In genomic region chr3:101562510-101563209, GRCm38 (mm10) we compare ENCODE assay signal across 10 mouse cellular contexts. TPM values are rescaled to one million over a fixed set of nuclear protein-coding genes. Genes with fewer than 3 reads are reported as not detected.
DNase-seq lines count a peak whose midpoint lies in the region; ATAC-seq lines count a peak whose summit lies in the region.
"Had no signal": no experiment of that assay in that cellular context is flagged by ENCODE, and none has a peak within 500 bp of the region (broad histone marks: within the 10 kb centered on the region; RNA-seq: fewer than 3 reads in every experiment).

No protein-coding gene starts in this region.

- no peak overlapping the region for H3K27ac ChIP-seq in forebrain, embryonic 14.5 days (ENCODE audit: low read depth, low read length)
- H3K27ac ChIP-seq in forebrain, embryonic 15.5 days (replicated peaks) = no peak overlapping the region
- H3K27ac ChIP-seq in midbrain, embryonic 11.5 days (ENCODE audit: low read depth, low read length) = no peak overlapping the region
- no peak overlapping the region for H3K27ac ChIP-seq in midbrain, embryonic 15.5 days
- H3K27ac ChIP-seq in stomach, embryonic 15.5 days = peak overlapping the region; percentile 53

- H3K4me1 ChIP-seq in forebrain, embryonic 14.5 days (ENCODE audit: control insufficient read depth, insufficient read depth, low read length) = peaks cover 9% of the 10 kb centered on the region
- H3K4me1 ChIP-seq in forebrain, embryonic 15.5 days = peaks cover 18% of the 10 kb centered on the region
- H3K4me1 ChIP-seq in midbrain, embryonic 11.5 days (ENCODE audit: control insufficient read depth, insufficient read depth, low read length) = peaks cover 27% of the 10 kb centered on the region
- H3K4me1 ChIP-seq in midbrain, embryonic 15.5 days = peaks cover 11% of the 10 kb centered on the region
- H3K4me1 ChIP-seq in stomach, embryonic 15.5 days = peaks cover 20% of the 10 kb centered on the region; the same call in 1 of the 2 replicates

- H3K4me3 ChIP-seq in forebrain, embryonic 14.5 days (ENCODE audit: low read depth, low read length) = no peak overlapping the region
- H3K4me3 ChIP-seq in forebrain, embryonic 15.5 days = no peak overlapping the region
- H3K4me3 ChIP-seq in midbrain, embryonic 11.5 days (ENCODE audit: low read depth, low read length) = no peak overlapping the region
- no peak overlapping the region for H3K4me3 ChIP-seq in midbrain, embryonic 15.5 days
- H3K4me3 ChIP-seq in stomach, embryonic 15.5 days (replicated peaks) = no peak overlapping the region
- H3K4me3 ChIP-seq: megakaryocyte, embryonic 14.5 days had no signal

- H3K9ac ChIP-seq in forebrain, embryonic 14.5 days (ENCODE audit: low read length) = no peak overlapping the region
- no peak overlapping the region for H3K9ac ChIP-seq in forebrain, embryonic 15.5 days (replicated peaks)
- no peak overlapping the region for H3K9ac ChIP-seq in midbrain, embryonic 11.5 days (ENCODE audit: low read length)
- no peak overlapping the region for H3K9ac ChIP-seq in midbrain, embryonic 15.5 days
- H3K9ac ChIP-seq in stomach, embryonic 15.5 days = no peak overlapping the region

- no peak for ATAC-seq in forebrain, embryonic 14.5 days
- ATAC-seq in forebrain, embryonic 15.5 days (replicated peaks) = no peak
- no peak for ATAC-seq in midbrain, embryonic 11.5 days (ENCODE audit: low FRiP score)
- ATAC-seq in midbrain, embryonic 15.5 days (replicated peaks) = no peak
- 0 out of 2 replicates have a peak, but pooled peaks have one; percentile 33 for ATAC-seq in erythroid progenitor cell, adult 5-6 weeks (replicated peaks; ENCODE audit: low FRiP score, poor library complexity, severe bottlenecking)
- ATAC-seq in stomach, embryonic 15.5 days (ENCODE audit: insufficient read depth, low FRiP score, low read depth) = peak; percentile 74

- H3K9me3 ChIP-seq in forebrain, embryonic 14.5 days (replicated peaks; ENCODE audit: control insufficient read depth, low read length) = no peaks in the 10 kb centered on the region
- H3K9me3 ChIP-seq in forebrain, embryonic 15.5 days = no peaks in the 10 kb centered on the region
- no peaks in the 10 kb centered on the region for H3K9me3 ChIP-seq in midbrain, embryonic 11.5 days (ENCODE audit: control insufficient read depth, low read length)
- H3K9me3 ChIP-seq in midbrain, embryonic 15.5 days = no peaks in the 10 kb centered on the region
- H3K9me3 ChIP-seq in stomach, embryonic 15.5 days = no peaks in the 10 kb centered on the region

- peak; percentile 29 for DNase-seq in forebrain, embryonic 14.5 days (ENCODE audit: low spot score)
- DNase-seq in midbrain, embryonic 11.5 days (ENCODE audit: low spot score, missing footprints) = peak; percentile 88
- no peak for DNase-seq in ovary, postnatal 36 days (ENCODE audit: low spot score)
- no peak for DNase-seq in frontal cortex, postnatal 14 days (ENCODE audit: low spot score in 2 of 2)

- no peak overlapping the region for H3K4me2 ChIP-seq in forebrain, embryonic 14.5 days (ENCODE audit: low read length)
- H3K4me2 ChIP-seq in forebrain, embryonic 15.5 days (replicated peaks) = no peak overlapping the region
- H3K4me2 ChIP-seq in midbrain, embryonic 11.5 days = no peak overlapping the region
- H3K4me2 ChIP-seq in midbrain, embryonic 15.5 days = no peak overlapping the region
- no peak overlapping the region for H3K4me2 ChIP-seq in stomach, embryonic 15.5 days

- WGBS in forebrain, embryonic 14.5 days = 21% methylated on average over 10 of the region's 10 CpGs
- WGBS in forebrain, embryonic 15.5 days = 20% methylated on average over 10 of the region's 10 CpGs
- WGBS in midbrain, embryonic 11.5 days = 33% methylated on average over 10 of the region's 10 CpGs
- WGBS in midbrain, embryonic 15.5 days = 28% methylated on average over 10 of the region's 10 CpGs
- WGBS in stomach, embryonic 15.5 days = 38% methylated on average over 10 of the region's 10 CpGs

- no peaks in the 10 kb centered on the region for H3K27me3 ChIP-seq in forebrain, embryonic 14.5 days (replicated peaks; ENCODE audit: control insufficient read depth, insufficient read depth, low read length)
- H3K27me3 ChIP-seq in forebrain, embryonic 15.5 days = no peaks in the 10 kb centered on the region
- no peaks in the 10 kb centered on the region; the same call in 1 of the 2 replicates for H3K27me3 ChIP-seq in midbrain, embryonic 11.5 days (ENCODE audit: control insufficient read depth, insufficient read depth, low read length)
- H3K27me3 ChIP-seq in midbrain, embryonic 15.5 days (replicated peaks) = 0 out of 2 replicates have a peak, but pooled peaks cover 2% of the 10 kb centered on the region
- H3K27me3 ChIP-seq in stomach, embryonic 15.5 days (replicated peaks) = no peaks in the 10 kb centered on the region
- H3K27me3 ChIP-seq: CH12.LX; megakaryocyte, embryonic 14.5 days had no signal

- no peaks in the 10 kb centered on the region for H3K36me3 ChIP-seq in forebrain, embryonic 14.5 days (ENCODE audit: control insufficient read depth, insufficient read depth, low read length)
- H3K36me3 ChIP-seq in forebrain, embryonic 15.5 days = no peaks in the 10 kb centered on the region
- H3K36me3 ChIP-seq in midbrain, embryonic 11.5 days (ENCODE audit: control insufficient read depth, insufficient read depth, low read length) = no peaks in the 10 kb centered on the region
- H3K36me3 ChIP-seq in midbrain, embryonic 15.5 days (replicated peaks) = no peaks in the 10 kb centered on the region
- no peaks in the 10 kb centered on the region for H3K36me3 ChIP-seq in stomach, embryonic 15.5 days

RNA-seq across cellular contexts. Expression of gene Atp1a1, which starts 41.8 kb away (rescaled TPM):
- polyA plus RNA-seq in forebrain, embryonic 14.5 days (2014; fragmentation: Nextera tagmentation; extraction: Ambion mirVana) = 50.8 and 64.9 TPM in 2 replicates
- 39.7 and 43.7 TPM in 2 replicates for polyA plus RNA-seq in forebrain, embryonic 15.5 days (2015; fragmentation: Nextera tagmentation; extraction: Ambion mirVana)
- 81.3 and 87.0 TPM in 2 replicates for polyA plus RNA-seq in midbrain, embryonic 11.5 days (2014; fragmentation: Nextera tagmentation; extraction: Ambion mirVana)
- 57.1 and 58.8 TPM in 2 replicates for polyA plus RNA-seq in midbrain, embryonic 15.5 days (2015; fragmentation: Nextera tagmentation; extraction: Ambion mirVana)
- 54.1 and 59.9 TPM in 2 replicates for total RNA-seq in erythroid progenitor cell, adult 5-6 weeks (2015; ENCODE audit: low replicate concordance)
- total RNA-seq in erythroid progenitor cell, adult 5-6 weeks (2017; ENCODE audit: low replicate concordance) = 55.7 and 67.4 TPM in 2 replicates
- 142 and 173 TPM in 2 replicates for polyA plus RNA-seq in stomach, embryonic 15.5 days (2015; fragmentation: Nextera tagmentation; extraction: Ambion mirVana)

Comparison
In these comparisons a context has a peak if more than half of its experiments do, and no peak if none do; other contexts are left out.
1. ATAC-seq: peak in erythroid progenitor cell, adult 5-6 weeks (single experiment) and stomach, embryonic 15.5 days (single experiment); none in forebrain, embryonic 14.5 days (single experiment), forebrain, embryonic 15.5 days (single experiment), midbrain, embryonic 11.5 days (single experiment) and midbrain, embryonic 15.5 days (single experiment).
2. DNase-seq: peak in forebrain, embryonic 14.5 days (single experiment) and midbrain, embryonic 11.5 days (single experiment); none in ovary, postnatal 36 days (single experiment) and frontal cortex, postnatal 14 days (0 of 2).